Mouse (Mus musculus) hindbrain, postnatal 0 days (tissue): Measurements from ENCODE around the gene Gm10031. TPM values are rescaled to one million over a fixed set of nuclear protein-coding genes. Genes with fewer than 3 reads are reported as not detected.
"Not testable (repeated sequence)": the region's sequence is repeated elsewhere in the genome, so short reads cannot be mapped to it uniquely, and the experiment has no call there.

Experiments
- ATAC-seq: fragments of 200-750 bp; cut with Nextera tagmentation; 2 replicates; pipeline ENCODE4 v1.8.0; 2017; ENCODE audit warnings: mild to moderate bottlenecking, moderate TSS enrichment, moderate library complexity
- DNase-seq: peaks from one replicate; pipeline ENCODE4 v3.0.0-alpha.2; 2015; ENCODE audit warnings: low spot score
- H3K27ac ChIP-seq: fragments of 300-500 bp; sonication (generic); 2 replicates; pipeline ENCODE4 v1.5.1; 2014; ENCODE audit warnings: mild to moderate bottlenecking
- H3K27me3 ChIP-seq: fragments of 300-500 bp; sonication (generic); 2 replicates; pipeline ENCODE4 v1.6.1; 2014; ENCODE audit warnings: low read length, mixed read lengths; ENCODE audit not compliant: insufficient read depth
- H3K36me3 ChIP-seq: fragments of 300-500 bp; sonication (generic); 2 replicates; pipeline ENCODE4 v1.6.1; 2014; ENCODE audit warnings: low read length, mixed read lengths; ENCODE audit not compliant: insufficient read depth
- H3K4me1 ChIP-seq: fragments of 300-500 bp; sonication (generic); 2 replicates; pipeline ENCODE4 v1.6.1; 2014; ENCODE audit warnings: antibody characterized with exemption, low read length, mixed read lengths; ENCODE audit not compliant: insufficient read depth
- H3K4me2 ChIP-seq: fragments of 300-500 bp; sonication (generic); 2 replicates; pipeline ENCODE4 v1.6.1; 2014; ENCODE audit warnings: low read depth, mild to moderate bottlenecking, low read length, moderate library complexity, mixed read lengths
- H3K4me3 ChIP-seq: fragments of 300-500 bp; sonication (generic); 2 replicates; pipeline ENCODE4 v1.5.1; 2014; ENCODE audit warnings: low read length
- H3K9ac ChIP-seq: fragments of 300-500 bp; sonication (generic); replicated peaks from 2 replicates; pipeline ENCODE4 v1.6.1; 2014; ENCODE audit warnings: mild to moderate bottlenecking, low read length, moderate library complexity, mixed read lengths
- H3K9me3 ChIP-seq: fragments of 300-500 bp; sonication (generic); 2 replicates; pipeline ENCODE4 v1.6.1; 2016; ENCODE audit warnings: low read length, mixed read lengths
- CTCF ChIP-seq: IDR thresholded peaks from 2 replicates; pipeline ENCODE4 v1.5.1; 2016; ENCODE audit warnings: antibody characterized with exemption, control low read depth, low read depth
- WGBS: fragments of 180-500 bp; shearing (Covaris S2); extraction: QIAGEN DNeasy Blood & Tissue Kit; methylation state at CpG from one replicate; pipeline ENCODE4 v1.1.7; 2014; 5-methylcytosine and 5-hydroxymethylcytosine counted together
- polyA plus RNA-seq: library from polyadenylated mRNA; unstranded; fragments of >200 nt; fragmentation: Nextera tagmentation; extraction: Ambion mirVana; gene quantifications from 2 replicates; pipeline ENCODE4 v1.2.1, GENCODE M21; 2015
- total RNA-seq: library from RNA; depleted of rRNA; stranded (reverse); fragments of >200 nt; gene quantifications from 2 replicates; pipeline ENCODE4 v1.2.3, GENCODE M21; 2014

Gm10031 gene
- total and polyA plus RNA-seq, 2 experiments from 2014 or later: 0.40 to 13.4 TPM

- DNase-seq (no peak), ATAC-seq (no peak)
- H3K4me2 ChIP-seq: peak overlapping the region; percentile 37; the same call in 1 of the 2 replicates
- H3K9ac ChIP-seq: no peak overlapping the region
- no peaks in the 10 kb centered on the region; the same call in 1 of the 2 replicates for H3K4me1 ChIP-seq
- 31% methylated on average over 15 of the region's 15 CpGs for WGBS
- no peak for TF ChIP-seq CTCF
- H3K36me3 ChIP-seq: no peaks in the 10 kb centered on the region
- H3K27me3 ChIP-seq: no peaks in the 10 kb centered on the region
- H3K9me3 ChIP-seq: no peaks in the 10 kb centered on the region
- no peak overlapping the region for H3K27ac ChIP-seq
- H3K4me3 ChIP-seq: no peak overlapping the region
Measured at GRCm38 (mm10) chr1:156521796-156522517, 1.9 kb upstream of the Gm10031 start.

GRCm38 (mm10) chr1:156532476-156533175 lies 8.8 kb downstream of the Gm10031 start:
- DNase-seq, H3K9ac ChIP-seq, H3K36me3 ChIP-seq, H3K4me1 ChIP-seq, H3K4me3 ChIP-seq, H3K27ac ChIP-seq, H3K27me3 ChIP-seq, H3K4me2 ChIP-seq, H3K9me3 ChIP-seq, ATAC-seq: not testable (repeated sequence)
- WGBS: 88% methylated on average over 16 of the region's 16 CpGs

- Histone ChIP-seq H3K9ac (no peak overlapping the region), H3K4me3 (no peak overlapping the region), H3K4me2 (no peak overlapping the region), H3K4me1 (no peaks in the 10 kb centered on the region), H3K36me3 (no peaks in the 10 kb centered on the region), H3K27ac (no peak overlapping the region), H3K27me3 (no peaks in the 10 kb centered on the region), H3K9me3 (no peaks in the 10 kb centered on the region)
- TF ChIP-seq CTCF: no peak
- DNase-seq (no peak), ATAC-seq (no peak)
- 80% methylated on average over 3 of the region's 3 CpGs for WGBS
Measured at GRCm38 (mm10) chr1:156533483-156533882, 9.7 kb downstream of the Gm10031 start.

- no peak for TF ChIP-seq CTCF
Measured at GRCm38 (mm10) chr1:156533911-156534310, 10.1 kb downstream of the Gm10031 start.

GRCm38 (mm10) chr1:156537031-156537430 lies 13.2 kb downstream of the Gm10031 start:
- DNase-seq (no peak), ATAC-seq (no peak)
- Histone ChIP-seq H3K27me3 (no peaks in the 10 kb centered on the region), H3K9ac (no peak overlapping the region), H3K4me3 (no peak overlapping the region), H3K36me3 (no peaks in the 10 kb centered on the region), H3K4me2 (no peak overlapping the region), H3K9me3 (no peaks in the 10 kb centered on the region), H3K4me1 (no peaks in the 10 kb centered on the region), H3K27ac (no peak overlapping the region)
- WGBS: 60% methylated on average over 2 of the region's 2 CpGs
- TF ChIP-seq CTCF: no peak

More at GRCm38 (mm10) chr1:156533911-156534310, 10.1 kb downstream of the Gm10031 start:
- Histone ChIP-seq H3K4me3 (no peak overlapping the region), H3K36me3 (no peaks in the 10 kb centered on the region), H3K4me1 (no peaks in the 10 kb centered on the region), H3K27me3 (no peaks in the 10 kb centered on the region), H3K27ac (no peak overlapping the region), H3K4me2 (no peak overlapping the region), H3K9ac (no peak overlapping the region), H3K9me3 (no peaks in the 10 kb centered on the region)
- ATAC-seq (no peak), DNase-seq (no peak)
- whole genome bisulfite sequencing: 90% methylated on average over 4 of the region's 4 CpGs

- no peak overlapping the region for H3K4me2 ChIP-seq
- DNase-seq: no peak
- no peaks in the 10 kb centered on the region for H3K9me3 ChIP-seq
- H3K36me3 ChIP-seq: no peaks in the 10 kb centered on the region
- ATAC-seq: no peak
- no peak overlapping the region for H3K4me3 ChIP-seq
- H3K27ac ChIP-seq: no peak overlapping the region
- H3K9ac ChIP-seq: no peak overlapping the region
- H3K4me1 ChIP-seq: no peaks in the 10 kb centered on the region
- WGBS: 85% methylated on average over 6 of the region's 6 CpGs
- no peak for TF ChIP-seq CTCF
- H3K27me3 ChIP-seq: no peaks in the 10 kb centered on the region
Measured at GRCm38 (mm10) chr1:156537701-156538100, 13.9 kb downstream of the Gm10031 start.

- 86% methylated on average over 3 of the region's 3 CpGs for WGBS
- no peak overlapping the region for H3K9ac ChIP-seq
- no peaks in the 10 kb centered on the region for H3K36me3 ChIP-seq
- ATAC-seq: no peak
- H3K9me3 ChIP-seq: no peaks in the 10 kb centered on the region
- no peak overlapping the region for H3K4me2 ChIP-seq
- no peak overlapping the region for H3K27ac ChIP-seq
- no peaks in the 10 kb centered on the region for H3K4me1 ChIP-seq
- TF ChIP-seq CTCF: peak; percentile 42
- H3K27me3 ChIP-seq: no peaks in the 10 kb centered on the region
- DNase-seq: peak; percentile 15
- no peak overlapping the region for H3K4me3 ChIP-seq
Measured at GRCm38 (mm10) chr1:156538382-156538781, 14.6 kb downstream of the Gm10031 start.
